Comparison of ENCODE assay signal across 8 mouse cellular contexts in the genomic region with DNA sequence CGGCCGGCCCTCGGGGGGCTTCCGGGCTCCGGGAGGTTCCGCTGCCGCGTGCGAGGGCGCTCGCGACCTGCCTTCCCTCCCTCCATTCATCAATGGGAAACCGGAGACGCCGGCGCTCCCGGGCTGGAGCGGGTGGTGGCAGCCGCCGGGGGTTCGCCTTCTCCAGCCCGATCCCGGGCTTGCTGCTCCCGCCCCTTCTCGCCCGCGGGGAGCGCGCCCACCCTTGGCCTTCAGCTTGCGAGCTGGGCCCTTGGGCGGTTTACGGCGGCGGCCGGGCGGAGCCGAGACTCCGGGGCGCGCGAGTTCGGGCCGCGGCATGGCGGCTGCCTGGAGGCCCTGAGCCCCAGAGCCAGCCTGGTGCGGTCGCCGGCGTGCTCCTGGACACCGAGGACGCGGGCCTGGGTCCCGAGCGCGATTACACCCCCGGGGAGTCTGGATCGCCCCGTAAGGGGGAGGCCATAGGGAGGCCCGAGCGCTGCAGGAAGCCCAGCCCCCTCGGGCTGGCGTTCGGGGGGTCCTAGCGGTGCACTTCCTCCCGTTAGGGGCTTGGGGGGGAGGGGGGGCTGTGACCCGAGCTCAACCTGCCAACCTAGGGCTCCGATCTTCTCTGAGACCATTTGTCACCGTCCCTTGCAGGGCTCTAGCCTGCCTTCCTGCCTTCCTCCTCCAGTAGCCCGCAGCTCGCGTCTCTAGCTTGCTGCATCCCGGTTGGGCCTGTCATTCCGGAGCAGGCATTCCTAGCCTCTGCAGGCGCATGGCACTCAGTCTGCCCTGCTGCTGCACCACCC. TPM values are rescaled to one million over a fixed set of nuclear protein-coding genes. Genes with fewer than 3 reads are reported as not detected.
A peak's percentile ranks its signal among the peaks of the same experiment; 100 is the strongest.
DNase-seq lines count a peak whose midpoint lies in the region; ATAC-seq and TF ChIP-seq lines count a peak whose summit lies in the region.

No protein-coding gene starts in this region.

- peak; percentile 57 for TF ChIP-seq POLR2A in myocyte (IDR thresholded peaks at IDR 0.05; ENCODE audit: insufficient read length, low read depth)

- H3K4me3 ChIP-seq in embryonic facial prominence, embryonic 14.5 days (ENCODE audit: low read depth, low read length) = peak overlapping the region; percentile 84
- H3K4me3 ChIP-seq in heart, embryonic 11.5 days (ENCODE audit: low read depth, low read length) = peak overlapping the region; percentile 82
- H3K4me3 ChIP-seq in kidney, embryonic 16.5 days (ENCODE audit: low read length) = peak overlapping the region; percentile 85
- H3K4me3 ChIP-seq in liver, embryonic 11.5 days (ENCODE audit: low read depth, low read length) = peak overlapping the region; percentile 84
- peak overlapping the region; percentile 99 for H3K4me3 ChIP-seq in myocyte

- H3ac ChIP-seq in myocyte (ENCODE audit: control insufficient read depth, insufficient read length) = peak overlapping the region; percentile 91

- H3K9me3 ChIP-seq in embryonic facial prominence, embryonic 14.5 days (ENCODE audit: control insufficient read depth, low read length) = 0 out of 2 replicates have a peak, but pooled peaks cover 3% of the 10 kb centered on the region
- H3K9me3 ChIP-seq in heart, embryonic 11.5 days (replicated peaks; ENCODE audit: control insufficient read depth, low read length) = no peaks in the 10 kb centered on the region
- H3K9me3 ChIP-seq in kidney, embryonic 16.5 days (ENCODE audit: low read length) = no peaks in the 10 kb centered on the region; the same call in 1 of the 2 replicates
- H3K9me3 ChIP-seq in liver, embryonic 11.5 days (ENCODE audit: control insufficient read depth, low read length) = no peaks in the 10 kb centered on the region

- no peaks in the 10 kb centered on the region for H3K27me3 ChIP-seq in embryonic facial prominence, embryonic 14.5 days (replicated peaks; ENCODE audit: control insufficient read depth, insufficient read depth, low read length)
- no peaks in the 10 kb centered on the region for H3K27me3 ChIP-seq in heart, embryonic 11.5 days (ENCODE audit: control insufficient read depth, insufficient read depth, low read length)
- no peaks in the 10 kb centered on the region for H3K27me3 ChIP-seq in kidney, embryonic 16.5 days (ENCODE audit: insufficient read depth, low read length)
- no peaks in the 10 kb centered on the region for H3K27me3 ChIP-seq in liver, embryonic 11.5 days (replicated peaks; ENCODE audit: control insufficient read depth, insufficient read depth, low read length)
- no peaks in the 10 kb centered on the region for H3K27me3 ChIP-seq in myocyte (ENCODE audit: control insufficient read depth, insufficient read depth, insufficient read length)

- peak; percentile 84 for DNase-seq in A20 (ENCODE audit: low read depth, low spot score)
- peak; percentile 81 to 86 for DNase-seq in adrenal gland, postnatal 36 days
- peak; percentile 70 for DNase-seq in embryonic facial prominence, embryonic 14.5 days (ENCODE audit: low spot score)
- peak; percentile 82 for DNase-seq in liver, embryonic 11.5 days (ENCODE audit: low spot score)
- DNase-seq in spleen, postnatal 4 days (ENCODE audit: low spot score in 2 of 2) = peak; percentile 56 to 84

- H3K4me2 ChIP-seq in embryonic facial prominence, embryonic 14.5 days (ENCODE audit: low read depth, low read length) = peak overlapping the region; percentile 67
- H3K4me2 ChIP-seq in heart, embryonic 11.5 days = peak overlapping the region; percentile 83
- peak overlapping the region; percentile 75 for H3K4me2 ChIP-seq in kidney, embryonic 16.5 days (replicated peaks; ENCODE audit: low read depth, low read length)
- H3K4me2 ChIP-seq in liver, embryonic 11.5 days = peak overlapping the region; percentile 85
- peak overlapping the region; percentile 94 for H3K4me2 ChIP-seq in myocyte (ENCODE audit: low read depth)

- WGBS in embryonic facial prominence, embryonic 14.5 days = under 1% methylated on average over 27 of the region's 74 CpGs
- under 1% methylated on average over 70 of the region's 74 CpGs for WGBS in heart, embryonic 11.5 days (ENCODE audit: insufficient replicate concordance)
- under 1% methylated on average over 73 of the region's 74 CpGs for WGBS in kidney, embryonic 16.5 days
- WGBS in liver, embryonic 11.5 days = under 1% methylated on average over 58 of the region's 74 CpGs

- H3K9ac ChIP-seq in embryonic facial prominence, embryonic 14.5 days (ENCODE audit: low read depth, low read length) = peak overlapping the region; percentile 98
- H3K9ac ChIP-seq in heart, embryonic 11.5 days (ENCODE audit: low read depth, low read length) = peak overlapping the region; percentile 97
- H3K9ac ChIP-seq in kidney, embryonic 16.5 days (replicated peaks; ENCODE audit: low read length) = peak overlapping the region; percentile 98
- H3K9ac ChIP-seq in liver, embryonic 11.5 days (ENCODE audit: low read depth, low read length) = peak overlapping the region; percentile 98

- H3K4me1 ChIP-seq in embryonic facial prominence, embryonic 14.5 days (ENCODE audit: control insufficient read depth, insufficient read depth, low read length) = peaks cover 18% of the 10 kb centered on the region
- peaks cover 19% of the 10 kb centered on the region for H3K4me1 ChIP-seq in heart, embryonic 11.5 days (ENCODE audit: control insufficient read depth, insufficient read depth, low read length)
- peaks cover 50% of the 10 kb centered on the region for H3K4me1 ChIP-seq in kidney, embryonic 16.5 days (ENCODE audit: insufficient read depth, low read length)
- H3K4me1 ChIP-seq in liver, embryonic 11.5 days (replicated peaks; ENCODE audit: control insufficient read depth, insufficient read depth, low read length) = peaks cover 22% of the 10 kb centered on the region

- no peaks in the 10 kb centered on the region for H3K36me3 ChIP-seq in embryonic facial prominence, embryonic 14.5 days (ENCODE audit: control insufficient read depth, insufficient read depth, low read length)
- no peaks in the 10 kb centered on the region for H3K36me3 ChIP-seq in heart, embryonic 11.5 days (ENCODE audit: control insufficient read depth, insufficient read depth, low read length)
- H3K36me3 ChIP-seq in kidney, embryonic 16.5 days (ENCODE audit: insufficient read depth, low read length) = no peaks in the 10 kb centered on the region
- no peaks in the 10 kb centered on the region; the same call in 1 of the 2 replicates for H3K36me3 ChIP-seq in liver, embryonic 11.5 days (ENCODE audit: control insufficient read depth, insufficient read depth, low read length)
- H3K36me3 ChIP-seq in myocyte (ENCODE audit: control insufficient read depth, insufficient read depth) = peaks cover 7% of the 10 kb centered on the region

- peak; percentile 30 for ATAC-seq in embryonic facial prominence, embryonic 14.5 days (ENCODE audit: low read depth)
- peak; percentile 52 for ATAC-seq in heart, embryonic 11.5 days (replicated peaks; ENCODE audit: insufficient number of reproducible peaks, low FRiP score, low TSS enrichment)
- ATAC-seq in kidney, embryonic 16.5 days (ENCODE audit: low FRiP score, low TSS enrichment) = peak; percentile 50
- peak; percentile 56 for ATAC-seq in liver, embryonic 11.5 days (replicated peaks; ENCODE audit: low FRiP score)

- peak overlapping the region; percentile 97 for H3K27ac ChIP-seq in embryonic facial prominence, embryonic 14.5 days (replicated peaks; ENCODE audit: low read depth, low read length)
- peak overlapping the region; percentile 98 for H3K27ac ChIP-seq in heart, embryonic 11.5 days (ENCODE audit: low read depth, low read length)
- peak overlapping the region; percentile 98 for H3K27ac ChIP-seq in kidney, embryonic 16.5 days (ENCODE audit: low read length)
- H3K27ac ChIP-seq in liver, embryonic 11.5 days (ENCODE audit: low read depth, low read length) = peak overlapping the region; percentile 94

- peaks cover 43% of the 10 kb centered on the region for H3K79me2 ChIP-seq in myocyte (ENCODE audit: control insufficient read depth, insufficient read depth)

TF ChIP-seq in myocyte, 11 proteins besides CTCF, POLR2A, EP300 and RAD21:
- TF ChIP-seq SRF (IDR thresholded peaks at IDR 0.05; ENCODE audit: control insufficient read depth, insufficient read length, low read depth) (no peak), POLR2AphosphoS2 (IDR thresholded peaks at IDR 0.05; ENCODE audit: insufficient read length, low read depth) (peak; percentile 65), MYOG (IDR thresholded peaks at IDR 0.05; ENCODE audit: control insufficient read depth in 1 of 3, insufficient read depth in 1 of 3, insufficient read length in 2 of 3, low read depth in 2 of 3) (peak in 1 of 3 experiments; percentile 26)
TF ChIP-seq in myocyte: peak in this region for 2.

RNA-seq across cellular contexts. Expression of gene Elovl6, which starts 1.8 kb away (rescaled TPM):
- total RNA-seq in adrenal gland, postnatal 36 days (2021) = 10 to 100 TPM; 90.1 to 91.1 TPM
- 25.0 and 26.6 TPM in 2 replicates for polyA plus RNA-seq in embryonic facial prominence, embryonic 14.5 days (2014; fragmentation: Nextera tagmentation; extraction: Ambion mirVana)
- 20.9 and 22.8 TPM in 2 replicates for polyA plus RNA-seq in heart, embryonic 11.5 days (2014; fragmentation: Nextera tagmentation; extraction: Ambion mirVana)
- 40.5 and 54.9 TPM in 2 replicates for polyA plus RNA-seq in kidney, embryonic 16.5 days (2015; fragmentation: Nextera tagmentation; extraction: Ambion mirVana)
- 26.6 and 28.3 TPM in 2 replicates for polyA plus RNA-seq in liver, embryonic 11.5 days (2014; fragmentation: Nextera tagmentation; extraction: Ambion mirVana)
- 6.8 TPM for polyA plus RNA-seq in myocyte (2012; fragmentation: generic; extraction: Trizol)

Comparison
In these comparisons a context has a peak if more than half of its experiments do, and no peak if none do; other contexts are left out.
1. Peak in every context shown above with its lines: DNase-seq, ATAC-seq, H3K4me3 ChIP-seq and H3K27ac ChIP-seq.